Mouse (Mus musculus): ENCODE measurements at regions not wholly inside any gene's neighbourhood (a gene's known extent, or its start where the extent isn't known, plus 50 kb on each side); places are given as distances from the start of the nearest gene placed in this dataset.

DNA sequence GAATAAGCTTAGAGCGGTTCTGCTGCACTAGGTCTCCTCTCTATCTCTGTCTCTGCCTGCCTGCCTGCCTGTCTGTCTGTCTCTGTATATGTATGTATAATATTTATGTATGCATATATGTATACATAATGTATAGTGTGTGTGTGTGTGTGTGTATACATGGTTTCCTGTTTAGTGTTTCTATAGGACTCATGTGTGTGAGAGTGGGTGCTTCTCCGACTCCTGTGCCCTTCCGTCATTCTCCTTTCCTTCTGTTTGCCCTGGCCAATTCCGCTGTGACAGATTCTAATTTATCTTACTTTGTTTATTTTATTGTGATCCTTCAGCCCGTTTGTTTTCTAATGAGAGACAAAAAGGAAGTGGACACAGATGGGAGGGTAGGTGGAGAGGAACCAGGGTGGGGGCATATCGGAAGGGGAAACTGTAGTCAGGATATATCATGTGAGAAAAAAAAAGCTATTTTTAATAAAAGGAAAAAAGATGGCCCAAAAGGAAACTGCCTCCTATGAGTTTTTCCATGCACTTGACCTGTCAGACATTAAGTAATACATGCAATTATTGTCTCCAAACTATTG lies 85.0 kb upstream of the Ednrb start:
- DNase-seq: no peak

GRCm38 (mm10) chr14:103920169-103920568 lies 76.0 kb upstream of the Ednrb start:
- no peak for DNase-seq

- no peak for DNase-seq
Observed at GRCm38 (mm10) chr14:103919380-103919779, 75.2 kb upstream of the Ednrb start.

GRCm38 (mm10) chr14:103913453-103913852 lies 69.3 kb upstream of the Ednrb start:
- no peak for DNase-seq

GRCm38 (mm10) chr14:103911707-103912106 lies 67.5 kb upstream of the Ednrb start:
- DNase-seq: no peak

DNA sequence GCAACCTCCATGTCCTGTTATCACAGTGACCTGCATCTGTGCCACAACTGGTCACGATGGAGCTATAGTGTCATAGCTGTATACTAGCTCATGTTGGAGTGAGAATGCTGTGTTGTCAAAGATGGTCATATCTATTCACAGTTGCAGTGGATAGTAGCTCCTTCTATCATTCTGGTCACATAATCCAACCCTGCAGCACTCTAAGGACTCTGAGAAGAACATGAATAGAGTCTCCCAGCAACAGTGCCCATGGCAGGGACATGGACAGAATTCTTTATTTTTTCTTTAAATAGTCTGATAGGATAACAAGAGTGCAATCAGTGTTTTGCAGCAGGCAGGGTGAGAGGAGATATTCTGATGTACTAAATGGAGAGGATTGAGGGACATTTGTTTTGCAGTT lies 67.1 kb upstream of the Ednrb start:
- DNase-seq: no peak

- DNase-seq: no peak
Observed at GRCm38 (mm10) chr14:103906417-103907070, 62.3 kb upstream of the Ednrb start.

DNA sequence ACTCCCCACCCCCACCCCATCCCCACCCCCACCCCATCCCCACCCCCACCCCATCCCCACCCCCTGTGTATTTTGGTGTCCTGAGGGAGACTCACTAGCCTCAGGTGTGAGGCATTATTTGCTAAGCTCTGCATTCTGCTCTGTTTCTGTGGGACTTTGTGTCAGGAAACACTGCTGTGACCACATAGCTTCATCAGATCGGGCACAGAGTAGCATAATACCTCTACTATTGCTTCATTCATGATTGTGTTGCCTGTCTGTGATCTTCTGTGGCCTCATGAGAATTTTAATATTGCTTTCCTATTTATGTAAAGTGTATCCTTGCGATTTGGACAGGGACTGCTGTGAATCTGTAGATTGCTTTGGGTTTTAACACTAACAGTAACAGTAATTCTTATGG lies 56.6 kb upstream of the Ednrb start:
- no peak for DNase-seq

- peak; percentile 88 for DNase-seq
Observed at GRCm38 (mm10) chr14:103899111-103899814, 55.1 kb upstream of the Ednrb start.

GRCm38 (mm10) chr14:103898689-103899088 lies 54.5 kb upstream of the Ednrb start:
- DNase-seq: peak; percentile 56

- DNase-seq: no peak
Observed at GRCm38 (mm10) chr14:103895261-103895660, 51.1 kb upstream of the Ednrb start.
